Mouse (Mus musculus): ENCODE data around the gene Fermt2.

Gene Fermt2

GRCm38 (mm10) chr14:45464036-45465035 is 65.6 kb downstream of the Fermt2 start:
- in situ Hi-C loops (cut with MboI) = no loop called here

DNA sequence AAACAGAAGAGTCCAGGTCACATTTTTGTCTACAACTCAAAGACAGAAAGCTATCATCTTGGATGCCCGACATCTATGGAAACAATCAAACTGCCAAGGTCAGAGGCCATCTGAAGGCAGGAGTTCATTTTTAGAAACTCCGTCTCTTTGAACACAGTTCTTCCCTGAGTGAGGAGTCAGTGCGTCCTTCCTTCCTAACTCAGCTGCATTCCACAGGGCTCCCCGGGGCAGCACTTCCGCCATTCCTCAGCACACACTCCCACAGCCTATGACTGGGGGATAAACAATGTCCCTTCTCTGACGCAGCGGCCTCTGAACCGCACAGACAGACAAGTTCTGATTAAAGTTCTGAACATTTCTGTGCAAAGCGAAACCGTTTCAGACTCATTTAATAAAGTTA is 66.3 kb downstream of the Fermt2 start:
- in situ Hi-C loops (cut with MboI) = no loop called here

- in situ Hi-C loops (cut with MboI) = no loop called here
Observed at GRCm38 (mm10) chr14:45462875-45463475, 66.9 kb downstream of the Fermt2 start.

GRCm38 (mm10) chr14:45462374-45462773 is 67.5 kb downstream of the Fermt2 start:
- in situ Hi-C loops (cut with MboI) = no loop called here

GRCm38 (mm10) chr14:45461945-45462344 is 68.0 kb downstream of the Fermt2 start:
- in situ Hi-C loops (cut with MboI) = no loop called here

DNA sequence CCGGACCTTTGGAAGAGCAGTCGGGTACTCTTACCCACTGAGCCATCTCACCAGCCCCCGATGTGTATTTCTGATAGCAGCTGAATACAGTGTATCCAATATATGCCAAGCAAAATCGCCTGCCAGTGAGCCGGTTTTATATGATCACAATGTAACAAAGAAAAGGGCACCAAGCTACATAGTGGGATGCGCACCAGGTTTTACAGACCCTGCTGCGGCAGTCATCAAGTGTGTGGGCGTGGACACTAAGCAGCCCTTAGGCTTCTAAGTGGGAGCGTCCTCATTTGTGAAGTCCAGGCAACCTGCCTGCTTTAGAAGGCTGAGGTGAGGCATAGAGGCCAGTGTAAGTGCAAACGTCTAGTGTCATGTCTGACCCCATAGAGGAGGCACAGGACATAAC is 69.4 kb downstream of the Fermt2 start:
- in situ Hi-C loops (cut with MboI) = no loop called here

DNA sequence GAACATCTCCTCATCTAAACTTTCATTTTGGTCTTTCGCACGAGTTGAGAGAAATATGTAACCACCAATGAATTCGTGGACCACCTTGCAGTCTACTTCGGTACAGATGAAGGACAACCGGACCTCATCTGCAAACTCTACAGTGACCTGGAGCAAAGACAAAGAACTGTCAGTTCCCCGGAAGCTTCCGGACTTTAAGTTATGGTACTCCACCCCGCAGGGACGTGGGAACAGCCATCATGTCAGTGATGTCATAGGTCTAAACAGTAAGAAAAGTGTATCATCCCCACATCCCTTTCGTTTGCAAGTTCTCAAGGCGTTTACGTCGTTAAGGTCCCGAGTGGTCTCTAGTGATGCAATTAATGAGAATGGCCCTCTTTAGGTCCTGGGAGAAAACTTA is 70.0 kb downstream of the Fermt2 start:
- in situ Hi-C loops (cut with MboI) = no loop called here

DNA sequence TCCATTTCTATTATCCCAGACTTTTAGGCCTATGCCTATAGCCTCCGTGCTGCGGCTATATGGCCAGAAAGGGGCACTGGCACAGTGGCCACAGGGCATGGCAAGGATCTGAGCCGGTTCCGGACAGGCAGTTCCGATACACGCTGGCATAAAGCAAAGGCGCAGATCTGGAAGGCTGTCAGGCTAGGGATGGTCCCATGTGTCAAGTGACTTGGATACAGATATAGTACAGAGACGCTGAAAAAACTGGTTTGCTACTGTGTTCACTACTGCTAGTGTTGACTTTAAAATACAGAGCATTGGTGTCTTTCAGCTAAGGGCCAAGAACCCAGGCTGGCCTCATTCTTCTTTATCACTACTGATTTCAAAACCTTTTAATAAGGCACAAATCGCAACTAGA is 72.9 kb downstream of the Fermt2 start:
- in situ Hi-C loops (cut with MboI) = no loop called here

DNA sequence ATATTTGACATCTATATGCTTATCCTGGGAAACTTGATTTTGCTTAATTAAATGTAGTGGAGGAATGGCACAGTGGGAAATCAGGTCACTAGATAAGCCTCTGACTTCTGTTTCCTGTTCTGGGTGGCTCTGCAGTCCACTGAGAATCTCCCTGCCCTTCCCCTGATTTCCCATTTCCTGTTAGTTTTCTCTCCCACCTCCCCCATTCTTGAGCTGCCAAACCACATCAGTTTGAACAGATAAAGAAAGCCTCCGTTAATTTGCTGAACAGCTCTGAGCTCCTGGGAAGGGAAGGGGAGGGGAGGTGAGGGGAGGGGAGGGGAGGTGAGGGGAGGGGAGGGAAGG is 73.4 kb downstream of the Fermt2 start:
- in situ Hi-C loops (cut with MboI) = no loop called here

GRCm38 (mm10) chr14:45455651-45456501 is 74.0 kb downstream of the Fermt2 start:
- in situ Hi-C loops (cut with MboI) = no loop called here

- in situ Hi-C loops (cut with MboI) = no loop called here
Observed at GRCm38 (mm10) chr14:45453538-45454233, 76.2 kb downstream of the Fermt2 start.

- in situ Hi-C loops (cut with MboI) = no loop called here
Observed at GRCm38 (mm10) chr14:45452861-45453512, 76.9 kb downstream of the Fermt2 start.

DNA sequence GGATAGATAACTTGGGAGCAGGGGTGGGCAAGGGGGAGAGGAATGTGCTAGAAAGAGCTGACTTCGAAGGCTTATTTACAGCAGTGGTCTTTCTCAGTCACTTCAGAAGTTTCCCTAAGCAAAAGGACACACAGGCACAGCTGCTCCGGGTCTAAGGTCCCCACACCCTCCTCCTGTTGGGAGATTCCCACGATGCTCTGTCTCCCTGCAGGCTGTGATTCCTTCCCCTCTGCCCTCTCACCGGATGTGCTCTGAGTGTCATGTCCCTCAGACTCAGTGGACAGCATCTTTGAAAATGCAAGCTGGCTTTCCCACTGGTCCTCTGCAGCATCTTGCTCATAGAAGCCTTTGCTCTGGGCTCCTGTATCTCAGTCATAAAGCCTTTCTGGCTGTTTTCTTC is 77.8 kb downstream of the Fermt2 start:
- in situ Hi-C loops (cut with MboI) = no loop called here

- in situ Hi-C loops (cut with MboI) = no loop called here
Observed at GRCm38 (mm10) chr14:45451090-45451489, 78.8 kb downstream of the Fermt2 start.

DNA sequence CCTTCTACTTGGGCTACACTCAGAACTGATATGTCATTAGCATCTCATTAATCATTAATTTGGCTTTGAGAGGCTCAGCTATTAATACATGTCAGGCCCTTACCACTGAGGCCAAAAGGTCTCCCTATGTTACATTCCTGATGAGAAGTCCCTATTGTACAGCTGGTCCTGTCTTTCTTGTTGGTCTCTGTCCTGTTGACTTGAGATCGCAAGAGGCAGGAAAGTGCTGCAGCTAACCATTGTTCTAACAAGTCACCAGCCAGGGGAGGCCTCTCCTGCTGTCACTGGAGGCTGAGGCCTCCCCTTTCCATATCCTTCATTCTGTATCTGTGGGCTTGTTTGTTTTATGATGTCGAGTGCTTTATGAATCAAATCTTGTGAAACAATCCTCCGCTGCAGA is 83.1 kb downstream of the Fermt2 start:
- in situ Hi-C loops (cut with MboI) = no loop called here

GRCm38 (mm10) chr14:45445445-45445844 is 84.5 kb downstream of the Fermt2 start:
- in situ Hi-C loops (cut with MboI) = no loop called here

DNA sequence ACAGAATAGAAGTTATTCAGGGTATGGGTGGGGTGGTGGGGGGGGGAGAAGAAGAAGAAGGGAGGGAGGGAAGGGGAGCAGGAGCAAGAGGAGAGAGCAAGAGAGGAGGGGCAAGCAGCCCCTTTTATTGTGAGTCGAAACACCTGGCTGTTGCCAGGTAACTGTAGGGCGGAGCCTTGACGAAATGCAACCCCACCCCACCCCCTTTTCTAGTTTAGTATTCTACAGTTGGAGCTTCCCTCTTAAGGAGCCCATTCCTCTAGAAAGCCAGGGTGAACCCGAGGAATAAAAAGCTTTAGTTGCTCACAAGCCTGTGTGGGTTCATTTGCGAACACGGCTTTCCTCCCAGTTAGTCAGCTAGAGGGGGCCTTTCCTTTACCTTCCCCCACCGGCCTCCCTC is 85.0 kb downstream of the Fermt2 start:
- in situ Hi-C loops (cut with MboI) = no loop called here

DNA sequence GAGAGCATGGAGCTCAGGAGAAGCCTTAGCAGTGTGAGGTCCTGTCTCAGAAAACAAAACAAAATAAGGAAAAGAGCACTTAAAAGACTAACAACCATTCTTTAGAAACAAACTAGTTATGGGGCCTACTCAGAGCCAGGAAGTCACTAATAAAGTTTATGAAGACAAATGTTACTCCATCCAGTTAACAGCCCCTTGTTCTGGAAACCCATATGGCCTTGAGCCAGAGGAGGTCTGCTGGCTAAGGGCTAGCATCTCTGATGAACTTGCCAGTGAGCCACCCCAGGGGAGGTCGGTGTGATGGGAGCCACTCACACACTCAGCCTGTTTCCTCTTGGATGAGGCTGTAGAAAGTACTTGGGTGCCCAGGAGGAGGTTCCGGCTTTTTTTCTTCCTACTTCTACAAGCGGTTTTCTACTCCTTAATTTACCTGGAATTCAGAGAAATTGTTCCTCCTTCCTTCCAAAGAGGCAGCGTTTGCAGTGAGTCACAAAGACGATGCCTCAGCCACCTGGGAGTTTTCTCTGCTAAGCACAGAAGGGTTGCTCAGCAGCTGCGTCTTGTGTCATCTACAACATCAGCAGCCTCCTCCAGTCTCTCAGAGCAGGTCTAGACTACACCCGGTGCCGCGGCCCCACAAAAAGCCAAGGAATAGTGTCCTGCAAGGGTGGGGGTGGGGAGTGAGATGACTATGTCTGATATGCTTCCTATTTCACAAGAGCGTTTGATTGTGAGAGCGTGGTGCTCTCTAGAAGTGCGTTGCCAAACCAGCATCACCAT is 86.9 kb downstream of the Fermt2 start:
- in situ Hi-C loops (cut with MboI) = no loop called here

GRCm38 (mm10) chr14:45441291-45441690 is 88.6 kb downstream of the Fermt2 start:
- in situ Hi-C loops (cut with MboI) = no loop called here

DNA sequence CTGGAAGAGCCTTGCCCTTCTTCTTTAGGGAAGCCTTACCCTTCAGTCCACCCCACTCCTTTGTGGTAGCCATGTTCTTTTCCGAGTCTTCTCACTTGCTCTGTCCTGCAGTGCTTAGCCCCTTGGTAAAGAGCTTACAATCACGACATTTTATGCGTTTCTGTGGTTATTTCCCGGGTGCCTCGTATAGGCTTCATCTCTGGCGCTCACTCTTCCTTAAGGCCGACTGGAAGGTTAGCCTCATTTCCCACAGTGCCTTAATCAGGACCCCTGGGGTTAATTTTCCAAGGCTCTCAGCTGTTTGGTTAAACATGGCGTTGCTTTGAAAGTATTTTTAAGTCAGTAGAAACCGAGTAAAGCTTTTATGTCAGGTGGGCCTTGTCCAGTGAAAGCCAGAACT is 90.5 kb downstream of the Fermt2 start:
- in situ Hi-C loops (cut with MboI) = no loop called here

- in situ Hi-C loops (cut with MboI) = no loop called here
Observed at GRCm38 (mm10) chr14:45438931-45439275, 91.0 kb downstream of the Fermt2 start.

All from mature B cell (primary cell).